Mouse (Mus musculus): Measurements from ENCODE around the gene Gm42417.
A peak's percentile ranks its signal among the peaks of the same experiment; 100 is the strongest.

The Gm42417 gene

GRCm38 (mm10) chr1:36539186-36539585, at the start of gene Gm42417:
Gm42417 (minus strand) TSS chr1:36539429.
- DNase-seq = peak; percentile 61 to 79

GRCm38 (mm10) chr1:36587860-36588259, 48.6 kb upstream of the Gm42417 start:
- DNase-seq = no peak

GRCm38 (mm10) chr1:36586288-36586687, 47.1 kb upstream of the Gm42417 start:
- no peak for DNase-seq

GRCm38 (mm10) chr1:36583408-36584116, 44.3 kb upstream of the Gm42417 start:
- DNase-seq = no peak

- no peak for DNase-seq
Measured at GRCm38 (mm10) chr1:36582211-36582610, 43.0 kb upstream of the Gm42417 start.

- DNase-seq = peak in 1 of 2 experiments; percentile 51
Measured at GRCm38 (mm10) chr1:36581260-36581659, 42.0 kb upstream of the Gm42417 start.

GRCm38 (mm10) chr1:36580384-36581207, 41.4 kb upstream of the Gm42417 start:
- DNase-seq = peak; percentile 76 to 78

- peak; percentile 75 to 76 for DNase-seq
Measured at GRCm38 (mm10) chr1:36579974-36580383, 40.8 kb upstream of the Gm42417 start.

- no peak for DNase-seq
Measured at GRCm38 (mm10) chr1:36576991-36577675, 37.9 kb upstream of the Gm42417 start.

- DNase-seq = no peak
Measured at GRCm38 (mm10) chr1:36575347-36575746, 36.1 kb upstream of the Gm42417 start.

- DNase-seq = peak; percentile 73 to 78
Measured at GRCm38 (mm10) chr1:36574196-36574955, 35.1 kb upstream of the Gm42417 start.

GRCm38 (mm10) chr1:36573524-36573923, 34.3 kb upstream of the Gm42417 start:
- no peak for DNase-seq

- DNase-seq = no peak
Measured at GRCm38 (mm10) chr1:36572709-36573108, 33.5 kb upstream of the Gm42417 start.

GRCm38 (mm10) chr1:36572140-36572700, 33.0 kb upstream of the Gm42417 start:
- no peak for DNase-seq

GRCm38 (mm10) chr1:36571627-36572026, 32.4 kb upstream of the Gm42417 start:
- DNase-seq = no peak

- DNase-seq = no peak
Measured at GRCm38 (mm10) chr1:36570320-36570719, 31.1 kb upstream of the Gm42417 start.

GRCm38 (mm10) chr1:36569694-36570276, 30.6 kb upstream of the Gm42417 start:
- no peak for DNase-seq

GRCm38 (mm10) chr1:36568776-36569175, 29.5 kb upstream of the Gm42417 start:
- DNase-seq = no peak

GRCm38 (mm10) chr1:36567818-36568603, 28.8 kb upstream of the Gm42417 start:
- no peak for DNase-seq

- no peak for DNase-seq
Measured at GRCm38 (mm10) chr1:36566425-36566824, 27.2 kb upstream of the Gm42417 start.

GRCm38 (mm10) chr1:36564101-36564500, 24.9 kb upstream of the Gm42417 start:
- no peak for DNase-seq

Data from cerebellum, postnatal 10 days (tissue).